Mouse (Mus musculus): ENCODE results near the gene Cd300ld5. TPM values are rescaled to one million over a fixed set of nuclear protein-coding genes. Genes with fewer than 3 reads are reported as not detected.
A peak's percentile ranks its signal among the peaks of the same experiment; 100 is the strongest.
"Not testable (repeated sequence)": the region's sequence is repeated elsewhere in the genome, so short reads cannot be mapped to it uniquely, and the experiment has no call there.

The Cd300ld5 gene
- 1 to 10 TPM; 1.2 to 1.9 TPM for total RNA-seq (2021)

DNA sequence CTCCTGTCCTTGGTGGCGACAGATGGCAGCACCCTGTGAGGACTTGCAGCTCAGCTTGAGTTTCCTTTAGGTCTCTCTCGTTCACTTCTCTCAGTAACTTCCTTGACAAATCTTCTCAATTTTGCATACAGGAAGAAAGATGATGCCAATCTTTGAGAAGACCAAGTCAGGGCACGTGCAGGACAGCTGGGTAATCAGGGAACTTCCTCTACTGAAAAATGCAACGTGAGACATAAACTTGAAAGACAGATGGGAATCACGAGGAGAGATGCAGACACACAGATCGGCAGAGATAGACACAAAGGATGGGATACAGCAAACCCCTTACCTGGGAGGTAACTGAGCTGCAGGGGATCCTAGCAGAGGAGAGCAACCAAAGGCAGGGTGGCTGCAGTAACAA is at the start of gene Cd300ld5:
Gene Cd300ld5 (minus strand): TSS at position 101 of the 400 bp plus-strand sequence.
- DNase-seq (ENCODE audit: low spot score); intact Hi-C loops (cut with DNase I): not testable (repeated sequence)

DNA sequence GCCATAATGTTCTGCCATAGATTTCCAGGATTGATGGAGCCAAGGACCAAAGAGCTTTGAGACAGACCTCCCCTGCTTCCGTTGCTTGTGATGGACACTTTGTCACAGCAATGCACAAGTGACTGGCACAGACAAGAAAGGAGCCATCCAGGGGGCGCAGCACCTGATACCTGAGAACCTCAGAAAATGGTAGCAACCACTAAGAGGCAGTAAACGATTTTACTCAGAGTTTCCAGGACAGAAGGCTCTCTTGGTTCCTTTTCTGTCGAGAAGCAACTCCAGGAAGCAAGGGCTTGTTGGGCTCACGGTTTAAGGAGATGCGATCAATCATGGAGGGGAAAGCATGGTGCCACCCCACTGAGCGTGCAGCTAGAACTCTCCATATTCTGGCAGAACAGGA is 48.6 kb upstream of the Cd300ld5 start:
- DNase-seq (ENCODE audit: low spot score), result no peak
- intact Hi-C loops (cut with DNase I), result no loop called here

DNA sequence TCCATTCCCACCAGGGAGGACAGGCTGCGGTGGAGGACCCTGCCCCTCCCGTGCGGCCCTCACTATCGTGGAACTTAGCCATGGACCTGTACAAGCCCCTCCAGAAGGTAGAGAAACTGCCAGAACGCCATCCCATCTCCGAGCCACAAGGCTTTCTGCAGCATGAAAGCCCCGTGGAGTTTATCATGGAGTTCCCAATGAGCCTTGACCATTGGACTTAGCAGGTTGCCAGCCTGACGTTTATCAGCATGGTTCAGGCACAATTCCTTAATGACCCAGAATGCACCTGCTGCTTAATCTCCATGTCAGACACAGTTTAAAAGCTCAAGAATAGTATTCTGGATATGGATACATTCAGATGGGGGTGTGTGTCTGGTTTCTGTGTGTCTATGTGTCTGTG is 47.5 kb upstream of the Cd300ld5 start:
- intact Hi-C loops (cut with DNase I), result no loop called here
- no peak for DNase-seq (ENCODE audit: low spot score)

DNA sequence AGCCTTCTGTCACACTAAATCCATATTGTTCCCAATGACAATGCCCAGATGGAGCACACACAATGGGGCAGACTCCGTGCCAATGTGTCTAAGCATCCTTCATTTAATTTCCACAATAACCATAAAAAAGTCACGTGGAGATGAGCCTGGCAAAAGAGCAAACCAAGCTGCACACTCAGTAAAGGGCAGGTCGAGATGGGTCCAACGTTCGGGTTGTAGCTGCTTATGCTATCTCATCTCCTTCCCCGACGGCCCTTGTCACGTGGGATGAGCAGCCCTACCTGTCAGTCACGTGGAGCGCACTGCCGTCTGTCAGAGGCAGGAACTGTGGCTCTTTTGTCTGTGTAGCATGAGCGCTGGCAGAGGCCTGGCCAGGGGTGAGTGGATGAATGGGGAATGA is 47.0 kb upstream of the Cd300ld5 start:
- DNase-seq (ENCODE audit: low spot score), result no peak
- intact Hi-C loops (cut with DNase I), result loop anchor here (5.0 kb wide), 2 partner anchors 98 to 188 kb away; no protein-coding TSS in a partner anchor

DNA sequence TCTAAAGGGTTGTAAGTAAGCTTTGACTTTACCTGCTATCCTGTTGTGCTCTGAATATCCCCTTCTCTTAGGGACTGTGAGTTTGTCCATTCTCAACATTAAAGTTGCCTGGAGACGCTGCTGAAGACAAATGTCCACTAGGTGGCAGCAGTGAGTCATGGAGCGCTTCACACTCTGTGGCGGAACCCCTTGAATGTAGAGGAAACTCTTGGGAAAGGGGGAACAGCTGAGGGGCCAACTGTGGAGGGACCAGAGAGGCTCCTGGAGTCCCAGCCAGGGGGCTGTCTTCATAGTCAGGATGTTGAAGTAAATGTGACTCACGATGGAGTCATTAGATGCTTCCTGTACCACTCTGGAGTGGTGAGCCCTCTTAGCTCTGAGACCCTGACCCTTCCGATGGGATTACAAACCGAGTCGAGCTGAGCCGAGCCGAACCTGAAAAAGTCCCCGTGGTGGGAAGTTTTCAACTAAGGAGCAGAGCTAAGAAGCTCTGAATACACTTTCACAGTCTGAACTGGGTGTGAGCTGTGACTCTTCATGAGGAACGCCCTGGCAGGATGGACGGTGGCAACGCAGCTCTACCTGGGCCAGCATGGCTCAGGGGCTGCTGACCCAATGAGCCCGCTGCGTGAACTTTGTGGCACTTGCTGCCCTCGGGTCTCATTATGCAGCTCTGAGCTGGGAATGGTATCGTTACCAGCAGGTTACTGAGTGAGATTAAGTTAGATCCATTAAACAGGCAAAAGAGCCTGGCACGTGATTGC is 46.0 kb upstream of the Cd300ld5 start:
- intact Hi-C loops (cut with DNase I), result loop anchor here (5.0 kb wide), 2 partner anchors 99 to 189 kb away; no protein-coding TSS in a partner anchor
- no peak for DNase-seq (ENCODE audit: low spot score)

DNA sequence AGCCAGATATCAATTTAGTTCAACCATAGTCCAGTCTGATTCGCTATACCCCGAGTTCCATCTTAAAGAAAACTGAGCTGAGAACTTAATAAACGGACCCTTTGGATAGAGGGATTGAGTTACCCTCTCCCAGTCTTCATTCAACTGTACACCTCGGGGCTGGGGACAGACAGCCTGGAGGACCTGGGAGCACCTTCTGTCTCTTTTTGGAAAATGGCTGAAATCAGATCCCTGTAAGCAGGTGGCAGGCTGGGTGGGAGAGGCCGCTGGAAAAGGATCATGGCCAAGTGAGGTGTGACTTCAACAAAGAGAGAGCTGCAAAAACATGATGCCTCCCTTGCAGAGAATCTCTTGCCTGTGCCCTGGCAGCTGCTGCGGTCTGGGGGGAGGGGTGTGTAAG is 44.6 kb upstream of the Cd300ld5 start:
- no peak for DNase-seq (ENCODE audit: low spot score)
- intact Hi-C loops (cut with DNase I), result loop anchor here (1.0 to 5.0 kb wide), 3 partner anchors 71 to 190 kb away; no protein-coding TSS in a partner anchor

DNA sequence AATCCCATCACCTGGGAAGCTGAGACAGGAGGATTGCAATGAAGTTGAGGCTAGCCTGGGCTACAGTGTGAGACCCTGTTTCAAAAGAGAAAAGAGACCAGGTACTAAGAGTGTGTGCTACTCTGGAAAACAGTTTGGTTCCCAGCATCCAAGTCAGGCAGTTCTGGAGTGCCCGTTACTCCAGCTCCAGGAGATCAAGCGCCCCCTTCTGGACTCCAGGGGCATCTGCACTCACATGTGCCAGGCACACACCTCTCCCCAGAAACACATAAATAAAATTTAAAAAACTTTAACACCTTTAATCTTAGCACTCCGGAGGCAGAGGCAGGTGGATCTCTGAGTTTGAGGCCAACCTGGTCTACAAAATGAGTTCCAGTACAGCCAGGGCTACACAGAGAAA is 43.8 kb upstream of the Cd300ld5 start:
- intact Hi-C loops (cut with DNase I), result loop anchor here (5.0 kb wide), 2 partner anchors 101 to 191 kb away; no protein-coding TSS in a partner anchor
- DNase-seq (ENCODE audit: low spot score), result no peak

DNA sequence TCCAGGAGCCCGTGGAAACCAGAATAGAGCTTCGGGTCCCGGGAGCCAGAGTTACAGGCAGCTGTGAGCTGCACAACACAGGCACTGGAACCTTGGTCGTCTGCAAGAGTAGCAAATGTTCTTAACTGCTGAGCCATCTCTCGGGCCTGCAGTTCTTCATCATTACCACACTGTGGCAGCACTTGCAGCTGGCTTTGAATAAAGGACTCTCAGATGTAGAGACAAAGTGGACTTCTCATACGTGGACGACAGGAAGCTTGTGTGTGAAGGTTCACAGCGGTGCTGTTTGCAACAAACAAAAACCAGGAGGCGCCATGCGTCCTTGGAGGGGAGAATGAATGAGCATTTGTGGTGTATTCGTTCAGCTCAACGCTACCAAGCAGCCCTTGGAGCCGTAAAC is 43.3 kb upstream of the Cd300ld5 start:
- DNase-seq (ENCODE audit: low spot score), result no peak
- intact Hi-C loops (cut with DNase I), result loop anchor here (5.0 kb wide), 2 partner anchors 101 to 191 kb away; no protein-coding TSS in a partner anchor

DNA sequence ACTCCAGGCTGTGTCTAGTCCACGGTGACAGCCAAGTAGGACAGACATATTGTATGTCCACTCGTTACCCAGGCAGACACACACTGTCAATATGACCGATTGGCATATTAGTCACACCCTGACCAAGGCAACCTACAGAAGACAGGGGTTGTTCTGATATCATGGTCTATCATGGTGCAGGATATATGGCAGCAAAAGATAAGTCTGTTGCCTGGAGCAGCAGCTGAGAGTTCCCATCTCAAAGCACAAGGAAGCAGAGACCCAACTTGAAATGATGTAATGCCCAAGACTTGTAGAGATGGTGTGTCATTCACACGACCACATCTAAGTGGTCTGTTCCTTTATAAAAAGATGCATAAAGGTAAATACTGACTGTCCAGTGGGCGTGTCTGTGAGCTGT is 41.1 kb upstream of the Cd300ld5 start:
- no peak for DNase-seq (ENCODE audit: low spot score)
- intact Hi-C loops (cut with DNase I), result no loop called here

DNA sequence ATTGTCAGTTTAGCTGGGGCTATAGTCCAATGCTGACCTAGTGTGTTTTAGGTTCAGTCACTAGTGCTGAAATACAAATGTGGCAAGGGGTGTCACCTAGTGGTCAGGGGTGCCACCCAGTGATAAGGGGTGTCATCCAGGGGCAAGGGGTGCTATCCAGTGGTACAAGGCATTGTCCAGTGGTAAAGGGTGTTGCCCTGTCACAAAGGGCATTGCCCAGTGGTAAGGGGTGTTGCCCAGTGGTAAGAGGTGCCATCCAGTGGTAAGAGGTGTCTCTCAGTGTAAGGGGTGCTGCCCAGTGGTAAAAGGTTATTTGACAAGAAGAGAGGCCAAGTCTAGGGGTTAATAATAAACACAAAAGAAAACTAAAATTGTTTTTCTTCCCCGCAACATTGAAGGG is 39.9 kb upstream of the Cd300ld5 start:
- intact Hi-C loops (cut with DNase I), result no loop called here
- no peak for DNase-seq (ENCODE audit: low spot score)

DNA sequence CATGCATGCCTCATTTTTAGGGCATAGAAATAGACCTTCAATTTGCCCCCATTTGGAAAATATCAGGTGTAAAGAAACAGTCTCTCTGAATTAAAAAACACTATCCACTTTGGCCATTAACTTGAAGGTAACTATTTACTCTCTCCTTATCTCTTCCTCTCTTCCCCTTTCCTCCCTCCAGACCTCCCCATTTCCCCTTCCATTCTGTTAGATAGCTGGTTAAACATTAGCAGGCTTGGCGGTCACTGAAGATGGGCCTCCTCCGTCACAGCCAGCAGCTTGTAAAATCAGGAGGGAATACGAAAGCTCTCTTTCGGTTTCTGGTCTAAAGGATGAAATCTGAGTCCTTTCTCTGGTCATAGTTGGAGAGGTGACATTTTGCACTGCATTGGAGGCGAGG is 38.3 kb upstream of the Cd300ld5 start:
- DNase-seq (ENCODE audit: low spot score), result no peak
- intact Hi-C loops (cut with DNase I), result no loop called here

DNA sequence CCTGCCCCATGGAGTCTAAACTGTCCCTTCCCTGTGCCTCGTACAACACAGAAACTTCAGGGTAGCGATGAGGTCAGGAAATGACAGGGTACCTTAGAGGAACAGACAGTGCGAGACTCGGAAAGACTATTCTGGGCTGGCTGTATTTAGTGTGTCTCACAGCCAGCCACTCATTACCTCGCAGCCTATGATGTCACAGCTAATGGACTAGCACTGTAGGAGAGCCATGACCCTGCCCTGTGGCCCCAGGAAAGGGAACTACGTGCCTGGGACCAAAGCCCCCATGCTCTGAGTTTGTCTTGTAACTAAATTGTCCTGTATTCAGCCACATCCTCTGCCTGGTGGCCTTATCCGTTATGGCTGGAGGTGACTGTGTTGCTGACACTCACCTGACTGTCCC is 37.8 kb upstream of the Cd300ld5 start:
- intact Hi-C loops (cut with DNase I), result no loop called here
- no peak for DNase-seq (ENCODE audit: low spot score)

DNA sequence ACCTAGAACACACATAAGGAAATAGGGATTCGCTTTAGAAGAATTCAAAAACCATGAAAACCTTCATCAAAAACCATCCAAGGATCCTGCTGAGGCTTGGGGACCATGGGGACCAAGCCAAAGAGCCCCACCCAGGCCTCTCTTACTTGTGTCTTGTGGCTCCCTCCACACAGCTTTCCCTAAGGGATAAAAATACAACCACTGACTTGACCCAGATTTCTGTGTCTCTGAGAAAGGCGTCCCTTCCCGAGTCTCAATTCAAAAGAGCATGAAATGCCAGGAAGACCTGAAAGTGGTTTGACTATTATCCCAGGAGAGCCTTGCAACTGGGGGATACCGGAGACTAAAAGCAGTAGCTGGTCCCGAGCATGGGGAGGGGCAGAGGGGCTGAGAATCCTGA is 35.4 kb upstream of the Cd300ld5 start:
- no peak for DNase-seq (ENCODE audit: low spot score)
- intact Hi-C loops (cut with DNase I), result no loop called here

DNA sequence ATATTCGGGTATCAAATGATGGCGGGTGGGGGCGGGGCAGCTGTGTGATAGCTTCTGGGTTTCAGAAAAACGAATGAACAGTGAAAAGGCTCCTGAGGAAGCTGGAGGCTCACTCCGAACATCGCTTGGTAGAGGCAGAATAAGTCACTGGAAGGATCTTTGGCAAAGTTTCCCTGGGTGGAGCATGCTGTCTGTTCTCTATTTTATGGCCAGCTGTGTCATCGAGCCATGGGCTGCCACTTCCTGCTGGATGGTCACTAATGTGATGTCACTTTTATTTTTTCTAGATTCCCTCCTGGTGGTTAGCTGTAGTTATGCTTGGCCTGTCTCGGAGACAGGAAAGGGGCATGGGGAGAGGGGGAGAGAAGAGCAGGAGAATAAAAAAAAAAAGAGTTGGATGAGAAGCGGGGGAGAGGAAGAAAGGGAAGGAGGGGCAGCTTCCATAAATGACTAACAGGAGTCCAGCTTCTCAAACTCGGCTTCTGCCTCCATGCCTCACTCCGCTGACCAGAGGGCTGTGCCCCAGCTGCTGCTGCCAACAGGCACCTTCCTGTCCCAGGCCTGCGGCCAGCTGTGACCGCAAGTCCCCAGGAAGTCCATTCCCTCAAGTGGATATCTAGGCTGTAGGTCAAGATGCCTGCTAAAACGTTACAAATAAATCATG is 34.2 kb upstream of the Cd300ld5 start:
- intact Hi-C loops (cut with DNase I), result no loop called here
- DNase-seq (ENCODE audit: low spot score), result peak; percentile 23

DNA sequence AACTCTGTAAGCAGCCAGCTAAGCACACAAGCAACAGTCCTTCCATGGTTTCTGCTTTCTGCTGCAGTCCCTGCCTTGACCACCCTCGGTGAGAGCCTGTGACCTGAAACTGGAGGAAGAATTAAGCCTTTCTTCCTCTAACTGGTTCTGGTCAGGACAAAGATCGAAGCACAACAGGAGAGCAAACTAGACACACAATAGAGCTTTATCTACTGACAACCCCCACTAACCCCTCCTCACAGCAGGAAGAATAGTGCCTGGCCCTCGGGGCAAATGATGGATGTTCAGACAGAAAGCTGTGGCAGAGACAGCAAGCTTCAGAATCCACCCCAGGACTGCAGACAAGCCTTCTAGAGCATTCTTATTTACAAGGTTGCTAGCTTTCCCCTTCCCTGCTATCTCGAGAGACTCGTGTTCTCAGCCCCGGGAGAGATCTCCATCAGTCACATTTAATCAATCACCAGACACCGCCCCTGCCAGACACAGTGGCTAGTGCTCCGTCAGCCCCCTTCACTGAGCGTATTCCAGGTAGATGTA is 33.5 kb upstream of the Cd300ld5 start:
- intact Hi-C loops (cut with DNase I), result no loop called here
- DNase-seq (ENCODE audit: low spot score), result no peak

DNA sequence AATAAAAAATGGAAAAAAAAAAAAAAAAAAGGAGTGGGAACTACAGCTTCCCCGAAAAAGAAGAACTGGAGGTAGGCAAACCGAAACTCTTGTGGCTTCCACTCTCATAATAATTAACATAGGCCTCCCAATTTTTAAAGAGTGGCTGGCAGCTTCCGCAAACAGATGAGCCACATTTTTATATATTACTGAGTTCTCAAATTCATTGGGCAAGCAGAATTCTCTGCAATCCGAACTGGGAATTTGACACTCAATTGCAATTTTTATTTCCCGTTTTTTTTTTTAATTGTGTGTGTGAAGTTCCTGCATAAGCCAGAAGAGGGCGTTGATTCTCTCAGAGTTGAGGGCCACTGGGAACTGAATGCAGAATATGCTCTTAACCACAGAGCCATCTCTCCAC is 29.2 kb upstream of the Cd300ld5 start:
- no peak for DNase-seq (ENCODE audit: low spot score)
- intact Hi-C loops (cut with DNase I), result no loop called here

DNA sequence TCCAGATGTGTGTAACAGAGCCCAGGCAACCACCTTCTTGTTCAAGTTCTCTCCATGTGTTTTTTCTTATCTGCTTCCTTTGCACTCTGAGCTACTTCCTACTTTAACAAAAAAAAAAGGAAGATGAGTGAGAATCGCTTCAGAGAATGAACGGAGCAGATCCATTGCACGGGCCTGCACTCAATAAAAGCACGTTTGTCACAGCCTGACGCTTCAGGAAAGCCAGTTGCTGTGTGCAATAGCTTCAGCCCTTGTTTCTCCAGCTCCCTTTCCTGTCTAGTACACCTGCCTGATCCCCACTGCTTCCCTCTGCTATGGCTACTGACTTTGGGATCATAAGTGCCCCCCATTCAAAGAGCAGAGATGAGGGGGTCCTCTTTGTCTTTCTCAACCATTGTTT is 24.5 kb upstream of the Cd300ld5 start, which contains the start of gene Cd300e:
Gene Cd300e (minus strand): TSS at position 101 of the 400 bp plus-strand sequence.
- intact Hi-C loops (cut with DNase I), result no loop called here
- DNase-seq (ENCODE audit: low spot score), result no peak

DNA sequence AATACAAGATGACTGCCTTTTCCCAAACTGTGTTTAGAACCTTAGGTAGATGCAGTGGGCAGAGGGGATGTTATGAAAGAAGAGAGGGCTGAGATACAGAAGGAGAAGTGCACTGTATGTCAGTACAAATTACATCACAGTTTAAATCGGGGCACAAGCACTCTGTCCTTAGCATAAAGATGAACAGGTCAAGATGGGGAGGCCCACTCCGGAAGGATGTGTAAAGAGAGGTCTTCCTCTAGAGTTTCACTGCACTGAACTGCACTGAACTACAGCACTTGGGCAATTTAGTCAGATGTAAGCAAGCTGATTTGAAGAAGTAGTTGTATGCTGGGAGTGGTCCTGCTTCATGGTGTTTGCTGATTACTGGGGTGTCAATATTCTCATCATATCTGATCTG is 22.2 kb upstream of the Cd300ld5 start:
- intact Hi-C loops (cut with DNase I), result loop anchor here (10.0 kb wide), 1 partner anchor 245 kb away; no protein-coding TSS in a partner anchor
- no peak for DNase-seq (ENCODE audit: low spot score)

DNA sequence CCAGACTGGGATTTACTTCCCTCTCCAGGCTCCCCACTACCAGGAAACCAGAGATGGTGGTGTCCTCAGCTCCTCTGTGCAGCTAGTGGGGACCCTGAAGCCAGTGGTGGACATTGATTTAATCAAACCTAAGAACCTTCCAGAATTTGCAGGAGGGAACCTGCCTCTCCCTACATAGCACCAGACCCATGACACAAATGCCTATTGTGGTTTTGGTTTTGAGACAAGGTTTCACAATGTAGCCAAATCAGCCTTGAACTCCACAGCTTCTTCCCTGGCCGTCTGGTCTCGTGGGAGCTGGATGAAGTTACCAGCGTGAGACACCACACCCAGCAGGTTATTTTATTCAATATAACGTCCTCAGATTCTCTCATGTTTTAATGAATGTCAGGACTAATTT is 21.1 kb upstream of the Cd300ld5 start:
- intact Hi-C loops (cut with DNase I), result loop anchor here (10.0 kb wide), 1 partner anchor 244 kb away; no protein-coding TSS in a partner anchor
- no peak for DNase-seq (ENCODE audit: low spot score)

DNA sequence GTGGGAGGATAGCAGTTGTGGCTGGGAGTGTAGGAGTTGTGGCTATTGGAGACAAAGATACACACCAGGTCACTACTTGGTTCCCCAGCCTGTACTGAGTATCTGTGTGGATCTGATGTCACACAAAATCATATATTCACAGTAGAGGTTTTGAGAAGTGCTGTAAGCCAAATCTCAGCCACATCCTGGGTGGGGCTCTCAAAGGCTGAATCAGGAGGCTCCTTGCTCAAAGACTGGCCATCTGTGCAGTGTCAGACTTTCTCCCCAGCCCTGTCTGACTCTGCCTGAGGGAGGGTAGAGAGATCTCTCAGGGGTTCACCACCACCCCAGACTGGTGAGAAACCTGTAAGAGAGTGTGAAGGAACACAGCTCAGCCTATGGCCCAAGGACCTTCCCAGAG is 17.0 kb upstream of the Cd300ld5 start:
- intact Hi-C loops (cut with DNase I), result loop anchor here (10.0 kb wide), 1 partner anchor 240 kb away; no protein-coding TSS in a partner anchor

DNA sequence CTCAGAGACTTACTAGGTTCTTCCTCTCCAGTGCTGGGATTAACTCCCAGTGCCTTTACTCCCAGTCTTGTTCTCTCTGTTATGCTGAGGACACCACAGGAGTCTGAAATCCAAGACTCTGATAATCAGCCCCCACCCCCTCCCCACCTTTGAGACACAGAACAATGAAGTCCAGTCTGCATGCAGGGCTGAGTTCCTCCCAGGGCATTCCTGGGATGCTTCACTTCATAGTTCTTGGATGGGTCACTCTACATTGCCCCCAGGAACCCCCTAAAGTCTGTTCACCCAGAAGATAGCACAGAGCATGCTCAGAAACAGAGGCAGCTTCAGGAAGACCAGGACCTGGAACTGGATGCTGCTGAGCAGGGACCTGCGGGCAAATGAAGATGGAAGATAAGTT is 15.4 kb upstream of the Cd300ld5 start:
- no peak for DNase-seq (ENCODE audit: low spot score)
- intact Hi-C loops (cut with DNase I), result loop anchor here (10.0 kb wide), 1 partner anchor 238 kb away; no protein-coding TSS in a partner anchor

More for the DNA sequence above, 17.0 kb upstream of the Cd300ld5 start:
- DNase-seq (ENCODE audit: low spot score), result no peak

All from heart, postnatal 25 days (tissue).